Mouse (Mus musculus) hindbrain, postnatal 0 days (tissue): ENCODE measurements around the gene Rnf31. TPM values are rescaled to one million over a fixed set of nuclear protein-coding genes. Genes with fewer than 3 reads are reported as not detected.

Experiments used
- ATAC-seq: fragments of 200-750 bp; cut with Nextera tagmentation; 2 replicates; pipeline ENCODE4 v1.8.0; 2017; ENCODE audit warnings: mild to moderate bottlenecking, moderate TSS enrichment, moderate library complexity
- DNase-seq: peaks from one replicate; pipeline ENCODE4 v3.0.0-alpha.2; 2015; ENCODE audit warnings: low spot score
- H3K27ac ChIP-seq: fragments of 300-500 bp; sonication (generic); 2 replicates; pipeline ENCODE4 v1.5.1; 2014; ENCODE audit warnings: mild to moderate bottlenecking
- H3K27me3 ChIP-seq: fragments of 300-500 bp; sonication (generic); 2 replicates; pipeline ENCODE4 v1.6.1; 2014; ENCODE audit warnings: low read length, mixed read lengths; ENCODE audit not compliant: insufficient read depth
- H3K36me3 ChIP-seq: fragments of 300-500 bp; sonication (generic); 2 replicates; pipeline ENCODE4 v1.6.1; 2014; ENCODE audit warnings: low read length, mixed read lengths; ENCODE audit not compliant: insufficient read depth
- H3K4me1 ChIP-seq: fragments of 300-500 bp; sonication (generic); 2 replicates; pipeline ENCODE4 v1.6.1; 2014; ENCODE audit warnings: antibody characterized with exemption, low read length, mixed read lengths; ENCODE audit not compliant: insufficient read depth
- H3K4me2 ChIP-seq: fragments of 300-500 bp; sonication (generic); 2 replicates; pipeline ENCODE4 v1.6.1; 2014; ENCODE audit warnings: low read depth, mild to moderate bottlenecking, low read length, moderate library complexity, mixed read lengths
- H3K4me3 ChIP-seq: fragments of 300-500 bp; sonication (generic); 2 replicates; pipeline ENCODE4 v1.5.1; 2014; ENCODE audit warnings: low read length
- H3K9ac ChIP-seq: fragments of 300-500 bp; sonication (generic); replicated peaks from 2 replicates; pipeline ENCODE4 v1.6.1; 2014; ENCODE audit warnings: mild to moderate bottlenecking, low read length, moderate library complexity, mixed read lengths
- H3K9me3 ChIP-seq: fragments of 300-500 bp; sonication (generic); 2 replicates; pipeline ENCODE4 v1.6.1; 2016; ENCODE audit warnings: low read length, mixed read lengths
- CTCF ChIP-seq: IDR thresholded peaks from 2 replicates; pipeline ENCODE4 v1.5.1; 2016; ENCODE audit warnings: antibody characterized with exemption, control low read depth, low read depth
- WGBS: fragments of 180-500 bp; shearing (Covaris S2); extraction: QIAGEN DNeasy Blood & Tissue Kit; methylation state at CpG from one replicate; pipeline ENCODE4 v1.1.7; 2014; 5-methylcytosine and 5-hydroxymethylcytosine counted together
- polyA plus RNA-seq: library from polyadenylated mRNA; unstranded; fragments of >200 nt; fragmentation: Nextera tagmentation; extraction: Ambion mirVana; gene quantifications from 2 replicates; pipeline ENCODE4 v1.2.1, GENCODE M21; 2015
- total RNA-seq: library from RNA; depleted of rRNA; stranded (reverse); fragments of >200 nt; gene quantifications from 2 replicates; pipeline ENCODE4 v1.2.3, GENCODE M21; 2014

Rnf31 gene
- total and polyA plus RNA-seq, 2 experiments from 2014 or later: 21.2 to 25.5 TPM

DNA sequence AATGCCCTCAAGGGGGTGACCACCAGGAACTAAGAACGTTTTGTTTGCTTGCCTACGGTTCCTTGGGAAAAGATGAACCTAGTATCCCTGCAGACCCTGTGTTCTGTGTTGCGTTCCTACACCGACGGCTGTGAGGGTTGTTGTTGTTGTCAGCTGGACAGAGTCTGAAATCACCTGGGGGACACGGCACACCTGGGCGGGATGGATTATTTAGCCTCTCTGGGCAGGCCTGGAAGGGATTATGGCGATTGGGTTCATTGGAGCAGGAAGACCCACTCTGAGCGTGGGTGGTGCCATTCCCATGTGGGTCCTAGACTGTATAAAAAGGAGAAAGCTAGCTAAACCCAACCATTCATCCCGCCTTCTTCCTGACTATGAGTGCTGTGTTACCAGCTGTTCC is 29.6 kb upstream of the Rnf31 start:
- 88% methylated on average over 10 of the region's 10 CpGs for WGBS
- Histone ChIP-seq H3K4me1 (peaks cover 15% of the 10 kb centered on the region), H3K4me3 (no peak overlapping the region), H3K9me3 (no peaks in the 10 kb centered on the region), H3K27ac (no peak overlapping the region), H3K9ac (peak overlapping the region; percentile 64; the same call in 1 of the 2 replicates), H3K27me3 (no peaks in the 10 kb centered on the region), H3K36me3 (peaks cover 31% of the 10 kb centered on the region), H3K4me2 (peak overlapping the region; percentile 97)
- DNase-seq (no peak), ATAC-seq (no peak)
- no peak for TF ChIP-seq CTCF

DNA sequence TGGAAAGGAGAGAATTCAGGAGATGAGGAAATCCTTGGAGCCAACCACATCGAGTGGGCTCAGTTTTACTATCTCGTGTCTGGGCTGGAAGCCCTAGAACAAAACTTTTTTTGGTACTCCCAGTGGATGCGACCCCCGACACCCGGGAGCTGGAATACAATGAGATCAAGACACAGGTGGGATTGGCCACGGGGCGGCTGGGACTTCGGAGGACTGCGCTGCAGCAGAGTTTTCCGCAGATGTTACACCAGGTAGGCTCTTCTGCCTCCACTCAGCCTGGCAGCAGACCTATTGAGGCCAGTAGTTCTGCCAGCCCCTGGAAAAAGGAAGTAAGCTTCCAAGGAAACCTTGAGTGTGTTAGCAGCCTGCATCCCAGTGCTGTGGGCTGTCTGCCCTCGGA is 28.3 kb upstream of the Rnf31 start:
- Histone ChIP-seq H3K4me2 (no peak overlapping the region), H3K27ac (no peak overlapping the region), H3K9ac (no peak overlapping the region), H3K9me3 (no peaks in the 10 kb centered on the region), H3K4me1 (peaks cover 15% of the 10 kb centered on the region), H3K4me3 (no peak overlapping the region), H3K27me3 (no peaks in the 10 kb centered on the region), H3K36me3 (peaks cover 45% of the 10 kb centered on the region)
- DNase-seq (no peak), ATAC-seq (no peak)
- 92% methylated on average over 11 of the region's 11 CpGs for WGBS
- no peak for TF ChIP-seq CTCF

DNA sequence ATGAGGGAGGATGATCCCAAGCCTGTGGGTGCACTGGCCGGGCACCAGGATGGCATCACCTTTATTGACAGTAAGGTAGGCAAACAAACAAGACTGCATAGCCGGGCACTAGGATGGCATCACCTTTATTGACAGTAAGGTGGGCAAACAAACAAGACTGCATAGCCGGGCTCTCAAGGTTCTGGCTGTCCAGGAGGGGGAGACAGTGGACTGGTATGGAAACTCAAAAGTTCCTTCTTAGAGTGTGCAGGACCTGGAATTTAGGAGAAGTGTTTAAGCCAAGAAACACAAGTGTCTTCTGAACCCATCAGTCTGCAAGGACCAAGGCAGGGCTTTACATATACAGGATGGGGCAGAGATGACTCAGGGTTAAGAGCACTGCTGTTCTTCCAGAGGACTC is 25.8 kb upstream of the Rnf31 start:
- Histone ChIP-seq H3K9me3 (no peaks in the 10 kb centered on the region), H3K9ac (no peak overlapping the region), H3K4me2 (no peak overlapping the region), H3K4me1 (peaks cover 15% of the 10 kb centered on the region), H3K36me3 (peaks cover 61% of the 10 kb centered on the region), H3K27me3 (no peaks in the 10 kb centered on the region), H3K4me3 (no peak overlapping the region), H3K27ac (no peak overlapping the region)
- ATAC-seq (no peak), DNase-seq (no peak)
- TF ChIP-seq CTCF: 0 out of 2 replicates have a peak, but pooled peaks have one; percentile 21
- 76% methylated on average over 3 of the region's 3 CpGs for WGBS

DNA sequence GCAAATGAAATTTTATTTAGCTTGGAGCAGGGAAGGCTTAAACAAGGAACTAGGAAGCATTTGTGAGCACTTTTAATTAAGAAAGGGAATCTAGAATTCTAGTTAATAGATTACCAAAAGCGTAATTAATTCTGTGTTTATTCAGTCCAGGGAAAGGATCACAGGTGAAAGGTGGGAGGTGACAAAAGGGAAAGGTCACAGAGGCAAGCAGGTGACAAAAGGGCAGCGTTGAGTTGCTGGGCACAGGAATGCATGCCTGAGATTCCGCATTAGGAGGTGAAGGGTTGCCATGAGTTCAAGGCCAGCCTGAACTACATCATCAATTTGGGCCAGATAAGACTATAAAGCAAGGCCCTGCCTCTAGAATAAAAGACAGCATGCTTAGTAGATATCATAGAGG is 24.0 kb upstream of the Rnf31 start:
- no peak overlapping the region for H3K27ac ChIP-seq
- no peaks in the 10 kb centered on the region for H3K9me3 ChIP-seq
- H3K4me3 ChIP-seq: no peak overlapping the region
- ATAC-seq (no peak), DNase-seq (no peak)
- no peak overlapping the region for H3K4me2 ChIP-seq
- no peak for TF ChIP-seq CTCF
- H3K9ac ChIP-seq: no peak overlapping the region
- no peaks in the 10 kb centered on the region for H3K27me3 ChIP-seq
- 94% methylated on average over 3 of the region's 3 CpGs for WGBS
- H3K36me3 ChIP-seq: peaks cover 61% of the 10 kb centered on the region
- H3K4me1 ChIP-seq: no peaks in the 10 kb centered on the region

DNA sequence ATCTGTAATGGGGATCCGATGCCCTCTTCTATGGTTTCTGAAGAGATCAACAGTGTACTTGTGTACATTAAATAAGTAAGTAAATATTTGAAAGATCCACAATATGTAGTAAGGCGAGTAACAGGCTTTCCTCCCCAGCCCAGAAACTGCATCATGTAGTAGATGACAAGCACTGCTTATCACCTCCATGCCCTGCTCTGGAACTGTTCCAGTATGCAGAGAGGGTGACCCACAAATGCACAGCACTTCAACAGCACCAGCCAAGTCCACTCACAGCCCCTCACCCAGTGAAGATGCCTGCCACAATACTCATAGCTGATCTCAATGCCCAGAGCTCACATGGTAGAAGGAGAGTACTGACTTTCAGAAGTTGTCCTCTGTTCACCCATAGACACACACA is 20.9 kb upstream of the Rnf31 start:
- Histone ChIP-seq H3K4me2 (no peak overlapping the region), H3K27me3 (no peaks in the 10 kb centered on the region), H3K36me3 (peaks cover 43% of the 10 kb centered on the region), H3K9me3 (no peaks in the 10 kb centered on the region), H3K4me1 (no peaks in the 10 kb centered on the region), H3K27ac (no peak overlapping the region), H3K4me3 (no peak overlapping the region), H3K9ac (no peak overlapping the region)
- DNase-seq (no peak), ATAC-seq (no peak)
- no peak for TF ChIP-seq CTCF
- 94% methylated on average over 2 of the region's 2 CpGs for WGBS

DNA sequence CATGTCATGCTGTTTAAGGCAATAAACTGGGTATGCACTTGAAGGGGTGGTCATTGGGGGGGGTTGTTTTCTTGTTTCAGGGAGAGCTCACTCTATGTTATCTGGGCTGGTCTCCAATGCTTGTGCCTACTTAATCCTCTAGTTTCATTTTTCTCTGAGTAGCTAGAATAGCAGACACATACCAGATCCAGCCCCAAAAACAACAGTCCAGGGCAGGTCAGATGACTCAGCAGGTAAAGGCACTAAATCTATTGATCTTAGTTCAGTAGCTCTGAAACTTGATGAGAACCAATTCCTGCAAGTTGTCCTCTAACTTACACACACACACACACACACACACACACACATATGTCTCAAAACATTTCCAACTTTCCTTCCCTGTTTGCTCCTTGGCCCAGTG is 19.7 kb upstream of the Rnf31 start:
- Histone ChIP-seq H3K27ac (no peak overlapping the region), H3K4me3 (no peak overlapping the region), H3K9ac (no peak overlapping the region), H3K9me3 (no peaks in the 10 kb centered on the region), H3K4me1 (no peaks in the 10 kb centered on the region), H3K4me2 (no peak overlapping the region), H3K27me3 (no peaks in the 10 kb centered on the region), H3K36me3 (peaks cover 31% of the 10 kb centered on the region)
- TF ChIP-seq CTCF: no peak
- DNase-seq: no peak
- ATAC-seq: no peak

DNA sequence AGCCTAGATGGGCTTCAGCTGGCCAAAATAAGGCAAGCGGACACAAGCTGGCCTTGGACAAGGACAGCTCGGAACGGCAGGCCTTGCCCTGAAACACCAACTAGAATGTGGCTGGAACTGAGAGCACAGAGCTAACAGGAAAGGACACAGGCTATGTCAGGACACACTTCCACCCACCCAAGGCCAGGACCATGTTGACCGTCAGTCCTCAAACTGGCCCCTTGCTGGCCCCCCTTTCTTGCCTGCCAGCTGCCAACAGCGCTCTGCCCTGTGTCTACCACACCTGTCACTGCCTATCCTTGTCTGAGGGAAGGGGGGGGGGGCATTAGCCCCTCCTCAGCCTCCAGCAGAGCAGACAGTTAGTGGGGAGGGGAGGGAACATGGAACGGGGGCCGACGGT is 16.2 kb upstream of the Rnf31 start, which contains the start of gene Fitm1:
Fitm1 (plus strand) TSS at position 316 of the 400 bp plus-strand sequence.
- no peak for ATAC-seq
- no peak for DNase-seq
- Histone ChIP-seq H3K36me3 (no peaks in the 10 kb centered on the region), H3K4me1 (no peaks in the 10 kb centered on the region), H3K4me3 (no peak within 1 kb of the TSS), H3K27ac (no peak within 1 kb of the TSS), H3K27me3 (no peaks in the 10 kb centered on the region), H3K9me3 (no peaks in the 10 kb centered on the region), H3K4me2 (no peak within 1 kb of the TSS), H3K9ac (no peak within 1 kb of the TSS)
- 93% methylated on average over 8 of the region's 8 CpGs for WGBS
- TF ChIP-seq CTCF: no peak
